Mouse (Mus musculus): ENCODE results near the gene Fam169b.
A peak's percentile ranks its signal among the peaks of the same experiment; 100 is the strongest.
"Not testable (repeated sequence)": the region's sequence is repeated elsewhere in the genome, so short reads cannot be mapped to it uniquely, and the experiment has no call there.

Gene Fam169b

DNA sequence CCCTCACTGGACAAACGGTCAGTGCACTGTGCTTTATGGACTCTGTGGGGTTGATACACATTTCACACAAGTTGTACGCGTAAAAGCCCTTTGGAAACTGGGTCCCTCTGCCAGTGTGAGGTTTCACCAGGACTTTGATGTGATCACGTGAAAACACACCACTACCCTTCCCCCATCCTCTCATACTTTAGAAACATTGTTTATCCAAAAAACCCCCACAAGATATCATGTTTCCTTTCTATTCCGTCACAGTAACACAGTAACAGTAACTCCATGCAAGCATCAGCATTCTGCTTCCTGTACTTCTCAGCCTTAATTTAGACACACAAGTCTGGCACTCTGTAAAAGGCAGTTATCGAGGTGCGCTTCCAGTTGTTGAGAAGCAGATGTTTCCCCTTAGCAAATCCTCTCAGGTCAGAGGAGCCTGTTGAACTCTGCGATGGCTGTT lies 12.2 kb downstream of the Fam169b start:
- peak; percentile 65 for DNase-seq (ENCODE audit: low read depth, low spot score)

DNA sequence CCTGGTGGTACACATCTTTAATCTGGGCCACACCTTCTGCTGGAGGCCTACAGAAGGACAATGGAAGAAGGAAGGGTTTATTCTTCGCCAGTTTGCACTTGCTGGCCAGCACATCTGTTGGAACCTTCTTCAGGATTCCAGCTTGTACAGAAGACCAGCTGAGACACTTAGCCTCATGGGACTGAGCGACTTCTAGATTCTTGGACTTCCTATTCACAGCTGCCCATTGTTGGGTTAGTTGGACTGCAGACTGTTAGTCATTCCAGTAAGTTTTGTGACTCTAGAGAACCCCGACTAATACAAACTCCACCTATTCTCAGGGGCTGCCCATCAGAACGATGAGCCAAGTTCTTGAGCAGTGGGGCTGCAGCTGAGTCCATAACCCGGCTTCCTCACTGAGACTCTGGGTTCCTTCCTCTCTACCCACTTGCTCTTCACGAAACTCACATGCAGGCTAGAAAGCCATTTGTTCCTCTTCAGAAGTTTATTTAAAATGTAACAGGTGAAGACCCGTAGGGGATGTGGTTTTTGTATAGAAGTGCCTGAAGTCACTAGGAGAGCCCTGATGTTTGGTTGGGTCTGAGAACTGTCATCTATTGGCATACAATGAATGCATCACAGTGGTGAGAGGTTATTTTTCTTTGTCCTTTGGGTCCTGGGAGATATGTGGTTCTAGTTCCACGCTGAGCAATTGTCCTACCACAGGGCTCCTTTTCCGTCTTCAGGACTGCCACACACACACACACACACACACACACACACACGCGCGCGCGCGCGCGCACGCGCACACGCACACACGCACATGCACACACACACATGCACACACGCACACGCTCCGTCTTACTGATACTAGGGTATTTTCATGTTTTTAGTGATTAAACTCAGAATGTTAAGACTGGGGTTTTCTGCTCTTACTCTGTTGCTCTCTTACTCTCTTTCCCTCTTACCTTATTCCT lies 13.2 kb downstream of the Fam169b start:
- DNase-seq (ENCODE audit: low read depth, low spot score) = no peak

DNA sequence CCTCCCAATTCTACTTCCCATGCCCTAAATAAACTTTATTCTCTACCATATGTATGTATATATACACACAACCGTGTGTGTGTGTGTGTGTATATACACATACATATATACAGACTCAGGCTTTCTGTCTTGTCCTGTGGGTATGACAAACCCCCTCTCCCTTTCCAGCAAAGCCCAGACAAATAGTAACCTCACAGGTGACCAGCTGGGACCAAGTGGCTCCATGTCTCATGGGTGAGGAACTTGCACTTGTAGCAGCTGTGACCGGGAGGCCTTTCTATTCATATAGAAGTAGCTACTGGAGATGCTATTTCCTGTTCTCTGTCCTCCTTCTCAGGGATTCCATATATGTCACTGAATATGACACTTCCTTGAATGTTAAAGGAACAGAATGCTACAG lies 13.9 kb downstream of the Fam169b start:
- no peak for DNase-seq (ENCODE audit: low read depth, low spot score)

- DNase-seq (ENCODE audit: low read depth, low spot score) = not testable (repeated sequence)
Observed at GRCm38 (mm10) chr7:68288000-68288399, 14.4 kb downstream of the Fam169b start.

GRCm38 (mm10) chr7:68289081-68289480 lies 15.4 kb downstream of the Fam169b start:
- DNase-seq (ENCODE audit: low read depth, low spot score) = no peak

GRCm38 (mm10) chr7:68291603-68292002 lies 18.0 kb downstream of the Fam169b start:
- DNase-seq (ENCODE audit: low read depth, low spot score) = no peak

DNA sequence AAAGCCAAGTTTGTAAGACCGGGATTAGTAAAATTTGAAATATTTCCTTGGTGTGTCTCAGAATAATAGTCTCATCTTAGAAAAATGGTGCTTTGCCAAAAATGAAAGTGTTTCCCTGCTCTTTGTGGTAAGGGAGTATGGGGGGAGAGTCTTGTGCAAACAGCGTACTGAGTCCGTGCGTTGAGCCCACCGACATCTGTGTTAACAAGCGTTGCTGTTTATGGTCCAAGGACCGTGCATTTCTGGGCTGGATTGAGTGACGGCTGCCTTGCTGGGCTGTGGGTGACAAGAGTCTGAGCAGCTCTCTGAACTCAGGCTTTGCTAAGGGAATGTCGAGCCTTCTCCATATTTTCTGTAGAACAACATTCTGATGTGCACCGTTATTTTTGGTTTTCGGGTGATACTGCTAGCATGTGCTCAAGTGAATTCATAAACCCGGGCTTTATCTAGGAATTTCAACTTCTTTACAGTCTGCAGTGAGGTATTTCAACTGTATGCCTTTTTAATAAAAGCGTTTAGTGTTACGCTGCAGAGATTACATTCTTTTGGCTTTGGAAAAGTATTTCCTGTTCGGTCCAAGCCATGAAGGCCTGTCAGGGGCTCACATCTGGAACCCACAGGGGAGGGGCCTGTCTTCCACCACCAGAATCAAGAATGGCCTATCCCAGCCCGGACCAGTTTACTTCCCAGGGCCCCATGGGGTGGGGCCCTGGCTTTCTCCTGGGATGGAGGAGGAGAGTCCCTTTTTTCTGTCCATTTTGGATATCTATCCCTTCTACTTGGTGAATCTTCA lies 20.6 kb downstream of the Fam169b start:
- no peak for DNase-seq (ENCODE audit: low read depth, low spot score)

DNA sequence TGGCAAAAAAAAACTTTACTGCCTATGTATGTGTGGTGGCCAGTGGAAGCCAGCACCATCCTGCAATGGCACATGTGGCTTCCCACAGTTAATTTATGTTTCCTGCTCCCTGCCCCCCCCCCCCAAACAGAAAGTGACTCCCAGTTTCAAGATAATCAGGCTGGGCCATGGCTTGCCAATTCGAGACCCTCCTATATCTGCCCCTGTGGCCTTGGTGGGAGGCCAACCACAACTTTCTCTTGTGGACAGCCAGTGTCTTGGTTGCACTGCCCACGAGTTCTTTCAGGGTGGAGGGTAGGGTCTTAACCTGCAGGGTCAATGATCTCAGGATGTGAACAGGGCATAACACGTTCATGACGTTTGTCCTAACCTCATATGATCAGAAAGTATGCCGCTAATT lies 22.8 kb downstream of the Fam169b start:
- no peak for DNase-seq (ENCODE audit: low read depth, low spot score)

- no peak for DNase-seq (ENCODE audit: low read depth, low spot score)
Observed at GRCm38 (mm10) chr7:68298381-68299076, 24.9 kb downstream of the Fam169b start.

DNA sequence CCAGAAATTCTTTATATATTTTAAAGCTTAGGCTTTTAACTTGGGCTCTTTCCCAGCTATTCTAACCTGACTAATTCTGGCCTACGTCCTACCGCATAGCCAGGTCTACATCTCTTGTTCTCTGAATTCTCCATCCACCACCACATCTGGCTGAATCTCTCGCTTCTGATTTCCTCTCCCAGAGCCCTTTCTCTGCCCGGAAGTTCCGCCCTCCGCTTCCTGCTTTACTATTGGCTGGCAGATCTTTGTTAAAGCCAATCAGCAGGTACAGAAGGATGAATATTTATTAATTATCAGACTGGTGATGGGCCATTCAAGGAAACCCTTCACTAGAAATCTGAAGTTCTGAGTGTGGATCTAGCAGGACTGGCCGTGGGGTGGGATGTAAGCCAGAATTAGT lies 27.5 kb downstream of the Fam169b start:
- no peak for DNase-seq (ENCODE audit: low read depth, low spot score)

GRCm38 (mm10) chr7:68302586-68303433 lies 29.2 kb downstream of the Fam169b start:
- DNase-seq (ENCODE audit: low read depth, low spot score) = peak; percentile 85

GRCm38 (mm10) chr7:68303685-68304084 lies 30.0 kb downstream of the Fam169b start:
- DNase-seq (ENCODE audit: low read depth, low spot score) = peak; percentile 62

DNA sequence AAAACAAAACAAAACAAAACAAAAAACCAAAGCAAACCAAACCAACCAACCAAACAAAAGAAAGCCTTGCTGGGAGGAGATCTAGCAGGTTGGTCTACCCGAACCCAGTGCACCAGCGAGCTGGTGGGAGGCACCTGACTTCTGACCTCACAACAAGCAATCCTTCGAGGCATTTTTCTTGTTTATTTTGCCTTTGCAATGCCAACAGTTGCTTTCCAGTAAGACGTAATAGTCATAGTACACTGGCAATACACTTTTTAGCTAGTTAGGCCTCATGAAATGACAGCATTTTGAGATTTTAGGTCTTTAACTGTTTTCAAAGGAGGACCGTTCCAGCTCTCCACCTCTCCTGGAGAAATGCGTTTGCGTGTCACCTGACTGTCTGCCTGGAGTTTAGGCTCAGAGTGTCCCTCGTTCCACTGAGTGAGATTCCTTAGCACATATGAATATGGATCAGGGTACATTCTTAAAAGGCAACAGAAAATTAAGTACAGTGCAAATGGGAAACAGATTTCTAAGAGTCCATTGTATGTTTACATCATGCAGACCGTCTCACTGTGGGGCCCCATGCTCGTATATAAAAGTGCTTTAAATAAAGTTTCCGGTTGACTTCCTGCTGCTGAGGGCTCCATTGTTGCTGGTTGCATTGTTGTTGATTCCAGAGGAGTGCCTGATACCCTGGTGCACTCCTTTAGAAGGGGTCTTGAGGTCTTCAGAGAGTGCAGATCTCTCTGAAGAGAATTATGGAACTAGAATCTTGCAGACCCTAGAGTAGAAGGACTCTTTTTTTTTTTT lies 32.3 kb downstream of the Fam169b start:
- no peak for DNase-seq (ENCODE audit: low read depth, low spot score)

GRCm38 (mm10) chr7:68306756-68307155 lies 33.1 kb downstream of the Fam169b start:
- DNase-seq (ENCODE audit: low read depth, low spot score) = no peak

DNA sequence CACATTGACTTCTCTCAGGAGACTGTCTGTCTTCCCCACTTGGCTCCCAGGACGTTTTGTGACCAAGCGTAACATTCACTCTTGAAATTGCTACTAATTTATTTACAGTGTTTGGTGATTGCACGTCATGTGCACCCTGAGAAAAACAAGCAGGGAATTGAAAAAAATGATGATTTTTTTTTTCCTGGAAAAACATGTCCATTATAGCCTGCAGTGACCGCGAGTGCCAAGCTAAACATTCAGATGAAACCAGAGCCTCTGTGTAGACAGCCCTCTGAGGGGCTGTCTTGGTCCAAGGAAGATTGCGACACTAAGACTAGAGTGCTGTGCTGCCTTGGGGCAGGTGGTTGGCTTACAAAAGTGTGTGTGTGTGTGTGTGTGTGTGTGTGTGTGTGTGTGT lies 37.8 kb downstream of the Fam169b start:
- DNase-seq (ENCODE audit: low read depth, low spot score) = no peak

DNA sequence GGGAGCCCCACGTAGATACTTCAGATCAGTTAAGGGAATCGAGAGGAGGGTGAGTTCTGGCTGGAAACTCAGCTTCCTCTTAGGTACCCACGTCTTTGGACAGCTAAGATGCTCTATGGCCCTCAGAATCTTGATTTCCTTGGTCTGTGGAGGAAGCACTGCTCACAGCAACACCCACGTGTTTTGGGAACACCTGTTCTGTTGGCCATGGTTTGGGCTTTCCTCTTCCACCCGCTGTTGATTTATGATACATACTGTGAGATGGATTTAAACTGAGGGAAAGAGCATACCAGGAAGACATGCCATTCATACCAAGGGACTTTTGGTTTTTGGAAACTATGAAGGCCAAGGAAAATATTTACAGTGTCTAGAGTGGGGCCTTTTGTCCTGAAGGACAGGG lies 38.8 kb downstream of the Fam169b start:
- no peak for DNase-seq (ENCODE audit: low read depth, low spot score)

- DNase-seq (ENCODE audit: low read depth, low spot score) = peak; percentile 76
Observed at GRCm38 (mm10) chr7:68313038-68313782, 39.6 kb downstream of the Fam169b start.

GRCm38 (mm10) chr7:68314286-68314685 lies 40.6 kb downstream of the Fam169b start:
- no peak for DNase-seq (ENCODE audit: low read depth, low spot score)

GRCm38 (mm10) chr7:68315068-68315467 lies 41.4 kb downstream of the Fam169b start:
- DNase-seq (ENCODE audit: low read depth, low spot score) = no peak
